Mouse (Mus musculus) neural tube, embryonic 12.5 days (tissue): ENCODE data around the gene Sigirr. TPM values are rescaled to one million over a fixed set of nuclear protein-coding genes. Genes with fewer than 3 reads are reported as not detected.

ENCODE experiments used
- ATAC-seq: fragments of 200-750 bp; cut with Nextera tagmentation; 2 replicates; pipeline ENCODE4 v1.8.0; 2017; ENCODE audit warnings: low read depth, mild to moderate bottlenecking, moderate TSS enrichment, moderate library complexity; ENCODE audit not compliant: low FRiP score
- H3K27ac ChIP-seq: fragments of 300-500 bp; sonication (generic); 2 replicates; pipeline ENCODE4 v1.5.1; 2016
- H3K27me3 ChIP-seq: fragments of 300-500 bp; sonication (generic); replicated peaks from 2 replicates; pipeline ENCODE4 v1.6.1; 2016; ENCODE audit warnings: mild to moderate bottlenecking
- H3K36me3 ChIP-seq: fragments of 300-500 bp; sonication (generic); 2 replicates; pipeline ENCODE4 v1.6.1; 2016; ENCODE audit warnings: mild to moderate bottlenecking
- H3K4me1 ChIP-seq: fragments of 300-500 bp; sonication (generic); 2 replicates; pipeline ENCODE4 v1.6.1; 2016
- H3K4me2 ChIP-seq: fragments of 300-500 bp; sonication (generic); replicated peaks from 2 replicates; pipeline ENCODE4 v1.6.1; 2016; ENCODE audit warnings: mild to moderate bottlenecking
- H3K4me3 ChIP-seq: fragments of 300-500 bp; sonication (generic); 2 replicates; pipeline ENCODE4 v1.5.1; 2016
- H3K9ac ChIP-seq: fragments of 300-500 bp; sonication (generic); 2 replicates; pipeline ENCODE4 v1.6.1; 2016; ENCODE audit warnings: mild to moderate bottlenecking
- H3K9me3 ChIP-seq: fragments of 300-500 bp; sonication (generic); 2 replicates; pipeline ENCODE4 v1.6.1; 2016; ENCODE audit warnings: mild to moderate bottlenecking
- WGBS: fragments of 180-500 bp; shearing (Covaris S2); methylation state at CpG from one replicate; pipeline ENCODE4 v1.1.7; 2016; 5-methylcytosine and 5-hydroxymethylcytosine counted together
- polyA plus RNA-seq: library from polyadenylated mRNA; unstranded; fragments of >200 nt; fragmentation: Nextera tagmentation; extraction: Ambion mirVana; gene quantifications from 2 replicates; pipeline ENCODE4 v1.2.1, GENCODE M21; 2016

The Sigirr gene
- 1.6 and 2.3 TPM in 2 replicates for polyA plus RNA-seq

GRCm38 (mm10) chr7:141099911-141100691, at the start of gene Sigirr:
Sigirr (minus strand) TSS chr7:141100572.
- H3K4me1 ChIP-seq, result peaks cover 10% of the 10 kb centered on the region
- H3K9me3 ChIP-seq, result no peaks in the 10 kb centered on the region
- H3K27ac ChIP-seq, result no peak within 1 kb of the TSS
- no peaks in the 10 kb centered on the region for H3K36me3 ChIP-seq
- WGBS, result 2% methylated on average over 56 of the region's 56 CpGs
- peak within 1 kb of the TSS; percentile 29 for H3K4me3 ChIP-seq
- peak within 1 kb of the TSS; percentile 69 for H3K4me2 ChIP-seq
- no peak within 1 kb of the TSS for H3K9ac ChIP-seq
- no peak for ATAC-seq
- peaks cover 46% of the 10 kb centered on the region for H3K27me3 ChIP-seq

GRCm38 (mm10) chr7:141148639-141149038, 48.3 kb upstream of the Sigirr start:
- WGBS, result 71% methylated on average over 4 of the region's 4 CpGs
- peaks cover 48% of the 10 kb centered on the region for H3K36me3 ChIP-seq
- ATAC-seq, result no peak

GRCm38 (mm10) chr7:141147044-141147443, 46.7 kb upstream of the Sigirr start:
- Histone ChIP-seq H3K4me3 (no peak overlapping the region), H3K9ac (no peak overlapping the region), H3K27me3 (no peaks in the 10 kb centered on the region), H3K27ac (no peak overlapping the region), H3K4me1 (no peaks in the 10 kb centered on the region), H3K9me3 (no peaks in the 10 kb centered on the region), H3K4me2 (no peak overlapping the region), H3K36me3 (peaks cover 42% of the 10 kb centered on the region)
- ATAC-seq, result no peak
- 87% methylated on average over 6 of the region's 6 CpGs for WGBS

More at GRCm38 (mm10) chr7:141148639-141149038, 48.3 kb upstream of the Sigirr start:
- no peak overlapping the region for H3K4me3 ChIP-seq
- no peaks in the 10 kb centered on the region for H3K4me1 ChIP-seq
- no peak overlapping the region for H3K9ac ChIP-seq
- H3K9me3 ChIP-seq, result no peaks in the 10 kb centered on the region
- H3K27ac ChIP-seq, result no peak overlapping the region
- no peaks in the 10 kb centered on the region for H3K27me3 ChIP-seq
- H3K4me2 ChIP-seq, result no peak overlapping the region

DNA sequence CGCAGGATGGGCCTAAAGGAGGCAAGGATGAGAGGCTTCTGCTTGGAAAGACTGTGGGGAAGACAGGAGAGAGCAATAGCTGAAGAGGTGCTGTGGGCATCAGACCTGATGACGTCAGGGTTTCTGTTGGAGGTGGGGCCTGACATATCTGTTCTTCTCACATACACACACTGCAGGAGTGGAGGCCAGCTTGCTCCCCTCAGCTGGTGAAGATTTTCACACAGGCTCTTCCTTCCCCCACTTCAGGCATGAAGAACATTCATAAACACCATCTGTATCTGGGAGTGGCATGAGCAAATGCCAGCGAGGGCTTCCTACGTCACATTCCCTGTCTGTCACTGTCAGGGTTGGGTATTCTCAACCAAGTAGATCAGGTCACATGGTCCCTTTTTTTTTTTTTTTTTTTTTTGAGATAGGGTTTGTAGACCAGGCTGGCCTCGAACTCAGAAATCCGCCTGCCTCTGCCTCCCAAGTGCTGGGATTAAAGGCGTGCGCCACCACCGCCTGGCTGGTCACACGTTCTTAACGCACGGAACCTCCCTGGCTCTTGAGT, 45.7 kb upstream of the Sigirr start:
- no peak overlapping the region for H3K4me3 ChIP-seq
- H3K36me3 ChIP-seq, result peaks cover 33% of the 10 kb centered on the region
- H3K4me1 ChIP-seq, result no peaks in the 10 kb centered on the region
- no peak overlapping the region for H3K4me2 ChIP-seq
- 97% methylated on average over 12 of the region's 12 CpGs for WGBS
- ATAC-seq, result no peak
- H3K27ac ChIP-seq, result no peak overlapping the region
- no peak overlapping the region for H3K9ac ChIP-seq
- no peaks in the 10 kb centered on the region for H3K9me3 ChIP-seq
- no peaks in the 10 kb centered on the region for H3K27me3 ChIP-seq

DNA sequence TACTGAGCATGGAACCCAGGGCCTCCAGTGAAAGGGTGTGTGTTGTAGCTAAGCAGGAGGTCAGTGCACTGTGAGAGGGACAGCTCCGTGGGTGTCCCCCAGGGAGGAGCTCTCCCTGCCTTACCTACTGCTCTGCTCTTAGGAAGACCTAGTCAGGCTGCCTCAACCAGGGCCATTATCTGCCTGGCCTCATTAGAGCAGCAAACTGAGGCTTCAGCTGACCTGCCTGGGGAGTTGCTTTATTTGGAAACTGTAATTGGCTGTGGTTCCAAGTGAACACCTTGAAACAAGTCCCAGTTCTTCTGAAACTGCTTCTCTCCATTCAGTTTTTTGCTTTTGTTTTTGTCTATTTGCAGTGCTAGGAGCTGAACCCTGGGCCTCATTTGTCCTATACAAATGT, 45.0 kb upstream of the Sigirr start:
- Histone ChIP-seq H3K4me1 (no peaks in the 10 kb centered on the region), H3K4me2 (no peak overlapping the region), H3K9ac (no peak overlapping the region), H3K27me3 (no peaks in the 10 kb centered on the region), H3K36me3 (peaks cover 26% of the 10 kb centered on the region), H3K4me3 (no peak overlapping the region), H3K27ac (no peak overlapping the region), H3K9me3 (no peaks in the 10 kb centered on the region)
- WGBS, result 75% methylated on average over 1 of the region's 1 CpGs
- ATAC-seq, result no peak

- WGBS, result 97% methylated on average over 3 of the region's 3 CpGs
- H3K9ac ChIP-seq, result no peak overlapping the region
- peaks cover 25% of the 10 kb centered on the region for H3K36me3 ChIP-seq
- no peak overlapping the region for H3K4me3 ChIP-seq
- H3K27ac ChIP-seq, result no peak overlapping the region
- no peak for ATAC-seq
- H3K4me1 ChIP-seq, result no peaks in the 10 kb centered on the region
- H3K27me3 ChIP-seq, result no peaks in the 10 kb centered on the region
- H3K9me3 ChIP-seq, result no peaks in the 10 kb centered on the region
- no peak overlapping the region for H3K4me2 ChIP-seq
Observed at GRCm38 (mm10) chr7:141144650-141145049, 44.3 kb upstream of the Sigirr start.

GRCm38 (mm10) chr7:141143861-141144260, 43.5 kb upstream of the Sigirr start:
- Histone ChIP-seq H3K4me2 (no peak overlapping the region), H3K27me3 (no peaks in the 10 kb centered on the region), H3K36me3 (peaks cover 26% of the 10 kb centered on the region), H3K9me3 (no peaks in the 10 kb centered on the region), H3K9ac (no peak overlapping the region), H3K4me1 (no peaks in the 10 kb centered on the region), H3K4me3 (no peak overlapping the region), H3K27ac (no peak overlapping the region)
- no peak for ATAC-seq
- WGBS, result 95% methylated on average over 2 of the region's 2 CpGs

DNA sequence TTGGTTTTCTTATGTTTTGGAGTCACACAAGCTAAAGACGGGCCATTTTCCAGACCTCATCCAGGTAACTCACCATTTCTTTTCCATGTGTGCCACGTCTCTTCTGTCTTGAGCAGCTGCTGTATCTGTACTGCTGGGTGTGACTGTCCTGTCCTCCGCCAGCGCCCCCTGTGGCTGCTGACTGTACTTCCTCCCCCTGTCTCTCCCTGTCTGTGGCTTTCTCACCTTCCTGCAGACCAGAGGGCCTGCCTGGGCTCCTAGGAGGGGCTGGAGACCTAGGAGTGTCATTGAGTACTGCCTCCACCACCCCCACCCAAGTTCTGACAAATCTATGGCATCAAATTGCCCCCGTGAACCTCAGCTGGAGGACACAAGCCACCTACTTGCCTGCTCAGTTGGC, 42.7 kb upstream of the Sigirr start:
- no peaks in the 10 kb centered on the region for H3K4me1 ChIP-seq
- 53% methylated on average over 5 of the region's 5 CpGs for whole genome bisulfite sequencing
- H3K36me3 ChIP-seq, result peaks cover 33% of the 10 kb centered on the region
- H3K9ac ChIP-seq, result no peak overlapping the region
- H3K27me3 ChIP-seq, result no peaks in the 10 kb centered on the region
- no peak overlapping the region for H3K4me2 ChIP-seq
- ATAC-seq, result no peak
- H3K4me3 ChIP-seq, result no peak overlapping the region
- H3K27ac ChIP-seq, result no peak overlapping the region
- no peaks in the 10 kb centered on the region for H3K9me3 ChIP-seq

- H3K9ac ChIP-seq, result no peak overlapping the region
- no peaks in the 10 kb centered on the region for H3K4me1 ChIP-seq
- H3K27ac ChIP-seq, result no peak overlapping the region
- no peaks in the 10 kb centered on the region for H3K9me3 ChIP-seq
- no peak for ATAC-seq
- H3K27me3 ChIP-seq, result no peaks in the 10 kb centered on the region
- peaks cover 34% of the 10 kb centered on the region for H3K36me3 ChIP-seq
- WGBS, result 89% methylated on average over 4 of the region's 4 CpGs
- H3K4me3 ChIP-seq, result no peak overlapping the region
- H3K4me2 ChIP-seq, result no peak overlapping the region
Observed at GRCm38 (mm10) chr7:141141326-141141725, 41.0 kb upstream of the Sigirr start.

DNA sequence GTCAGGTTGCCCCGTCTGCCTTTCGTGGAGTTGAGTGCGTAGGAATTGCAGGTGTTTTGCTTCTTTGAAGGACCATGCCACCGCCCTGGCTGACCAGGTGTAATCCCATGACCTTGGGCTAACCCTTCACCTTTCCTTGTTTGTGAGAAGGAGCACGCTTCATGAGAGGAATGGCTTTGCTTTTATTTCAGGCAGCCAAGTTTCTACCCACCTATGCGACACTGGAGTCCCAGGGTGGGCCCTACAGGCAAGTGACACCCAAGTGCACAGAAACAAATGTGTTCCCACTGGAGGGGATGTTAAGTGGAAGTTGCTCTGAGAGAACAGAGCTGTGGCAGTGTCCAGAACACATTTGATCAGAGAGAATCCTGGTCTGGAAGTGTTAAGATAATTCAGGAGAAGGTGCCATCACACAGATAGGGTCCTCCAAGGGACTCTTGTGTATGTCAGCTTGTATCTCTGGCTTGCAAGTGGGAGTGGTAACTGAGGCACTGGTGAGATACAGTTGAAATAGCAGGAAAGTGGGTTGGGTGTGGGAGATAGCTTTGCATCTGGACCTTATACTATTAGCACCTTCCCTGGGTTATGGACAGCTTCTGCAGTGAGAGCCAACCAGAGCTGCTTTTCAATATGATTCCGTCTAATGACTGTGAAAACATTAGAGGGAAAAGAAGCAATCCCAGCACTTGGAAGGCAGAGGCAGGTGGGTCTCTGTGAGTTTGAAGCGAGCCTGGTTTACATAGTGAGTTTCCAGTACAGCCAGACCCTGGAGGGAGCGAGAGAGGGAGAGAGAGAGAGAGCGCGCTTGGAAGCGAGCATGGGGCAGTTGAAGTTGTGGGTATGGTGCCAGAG, 31.8 kb upstream of the Sigirr start:
- ATAC-seq, result no peak
- WGBS, result 61% methylated on average over 12 of the region's 12 CpGs
- H3K36me3 ChIP-seq, result peaks cover 21% of the 10 kb centered on the region

GRCm38 (mm10) chr7:141131024-141131820, 30.9 kb upstream of the Sigirr start:
- peaks cover 12% of the 10 kb centered on the region for H3K36me3 ChIP-seq
- peak overlapping the region; percentile 81 for H3K9ac ChIP-seq
- ATAC-seq, result peak; percentile 99
- peaks cover 14% of the 10 kb centered on the region for H3K4me1 ChIP-seq
- no peaks in the 10 kb centered on the region; the same call in 1 of the 2 replicates for H3K27me3 ChIP-seq
- H3K27ac ChIP-seq, result no peak overlapping the region
- H3K4me2 ChIP-seq, result peak overlapping the region; percentile 86
- WGBS, result under 1% methylated on average over 59 of the region's 59 CpGs
- H3K4me3 ChIP-seq, result peak overlapping the region; percentile 70
- H3K9me3 ChIP-seq, result no peaks in the 10 kb centered on the region

More for the DNA sequence above, 31.8 kb upstream of the Sigirr start:
- Histone ChIP-seq H3K9me3 (no peaks in the 10 kb centered on the region), H3K4me3 (peak overlapping the region; percentile 70), H3K27ac (no peak overlapping the region), H3K9ac (peak overlapping the region; percentile 81), H3K27me3 (no peaks in the 10 kb centered on the region), H3K4me1 (peaks cover 14% of the 10 kb centered on the region), H3K4me2 (peak overlapping the region; percentile 86)
